Mouse (Mus musculus): Measurements from ENCODE around the gene Dph7. TPM values are rescaled to one million over a fixed set of nuclear protein-coding genes. Genes with fewer than 3 reads are reported as not detected.
"Not testable (repeated sequence)": the region's sequence is repeated elsewhere in the genome, so short reads cannot be mapped to it uniquely, and the experiment has no call there.

The Dph7 gene
- polyA plus RNA-seq, 1 experiment from 2014 or later, result 36.3 TPM

GRCm38 (mm10) chr2:24929593-24929992, 32.6 kb upstream of the Dph7 start:
- no peak overlapping the region; the same call in 1 of the 2 replicates for H3K9ac ChIP-seq (replicated peaks)
- H3K27ac ChIP-seq, result no peak overlapping the region
- ATAC-seq, result no peak
- no peak overlapping the region for H3K4me2 ChIP-seq (replicated peaks)
- peaks cover 5% of the 10 kb centered on the region; the same call in 1 of the 2 replicates for H3K36me3 ChIP-seq
- no peaks in the 10 kb centered on the region for H3K9me3 ChIP-seq
- H3K4me1 ChIP-seq (replicated peaks), result peaks cover 9% of the 10 kb centered on the region
- no peak overlapping the region for H3K4me3 ChIP-seq (replicated peaks)
- 91% methylated on average over 5 of the region's 5 CpGs for WGBS
- H3K27me3 ChIP-seq, result peaks cover 13% of the 10 kb centered on the region

GRCm38 (mm10) chr2:24934441-24934963, 27.7 kb upstream of the Dph7 start:
- ATAC-seq, result no peak; the same call in 1 of the 2 replicates
- WGBS, result 5% methylated on average over 19 of the region's 19 CpGs
- H3K27ac ChIP-seq, result no peak overlapping the region

DNA sequence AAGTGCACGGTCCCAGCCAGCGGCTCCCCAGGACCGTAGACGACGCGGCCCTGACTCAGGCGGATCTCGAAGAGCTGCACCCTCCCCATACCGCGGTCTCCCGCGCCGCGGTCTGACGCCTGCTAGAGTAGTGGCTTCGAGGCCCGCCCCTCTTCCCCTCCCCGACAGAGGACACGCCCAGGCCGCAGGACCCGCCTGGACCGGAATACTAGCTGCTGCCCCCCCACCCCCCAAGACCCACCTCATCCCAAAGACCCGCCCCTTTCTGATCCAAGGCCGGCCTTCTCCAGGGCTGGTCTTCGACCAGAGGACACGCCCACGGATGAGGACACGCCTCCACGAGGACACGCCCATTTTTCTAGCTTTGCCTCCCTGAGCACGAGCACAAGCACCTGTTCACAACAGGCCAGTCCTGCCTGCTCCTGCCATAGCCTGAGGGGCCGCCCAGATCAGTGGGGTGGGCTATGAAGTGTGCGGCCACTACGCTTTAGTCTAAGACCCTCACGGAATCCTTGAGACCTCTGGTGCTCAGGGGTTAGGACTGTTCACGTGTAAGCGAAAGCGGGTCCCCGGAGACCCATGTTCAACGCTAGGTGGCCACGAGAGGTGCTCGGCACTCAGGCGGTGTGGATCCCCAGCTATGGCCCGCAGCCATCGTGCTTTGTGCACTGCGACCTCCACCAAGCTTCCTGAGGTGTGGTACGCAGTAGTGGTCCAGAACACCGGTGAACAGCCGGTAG, 27.0 kb upstream of the Dph7 start, which contains the start of gene Arrdc1:
TSS of gene Arrdc1 (minus strand) at position 196 of the 740 bp plus-strand sequence.
- H3K27me3 ChIP-seq, result peaks cover 24% of the 10 kb centered on the region
- H3K27ac ChIP-seq, result no peak within 1 kb of the TSS
- under 1% methylated on average over 47 of the region's 49 CpGs for WGBS
- peak; percentile 95 for ATAC-seq
- no peaks in the 10 kb centered on the region for H3K9me3 ChIP-seq
- peak within 1 kb of the TSS; percentile 85 for H3K4me2 ChIP-seq (replicated peaks)
- peak within 1 kb of the TSS; percentile 74 for H3K9ac ChIP-seq (replicated peaks)
- H3K4me3 ChIP-seq (replicated peaks), result peak within 1 kb of the TSS; percentile 61
- H3K4me1 ChIP-seq (replicated peaks), result peaks cover 19% of the 10 kb centered on the region
- H3K36me3 ChIP-seq, result no peaks in the 10 kb centered on the region

More at GRCm38 (mm10) chr2:24934441-24934963, 27.7 kb upstream of the Dph7 start:
- H3K9ac ChIP-seq (replicated peaks), result peak overlapping the region; percentile 74
- peak overlapping the region; percentile 61 for H3K4me3 ChIP-seq (replicated peaks)
- no peaks in the 10 kb centered on the region for H3K36me3 ChIP-seq
- no peaks in the 10 kb centered on the region for H3K9me3 ChIP-seq
- peak overlapping the region; percentile 85 for H3K4me2 ChIP-seq (replicated peaks)
- H3K4me1 ChIP-seq (replicated peaks), result peaks cover 19% of the 10 kb centered on the region
- peaks cover 24% of the 10 kb centered on the region for H3K27me3 ChIP-seq

DNA sequence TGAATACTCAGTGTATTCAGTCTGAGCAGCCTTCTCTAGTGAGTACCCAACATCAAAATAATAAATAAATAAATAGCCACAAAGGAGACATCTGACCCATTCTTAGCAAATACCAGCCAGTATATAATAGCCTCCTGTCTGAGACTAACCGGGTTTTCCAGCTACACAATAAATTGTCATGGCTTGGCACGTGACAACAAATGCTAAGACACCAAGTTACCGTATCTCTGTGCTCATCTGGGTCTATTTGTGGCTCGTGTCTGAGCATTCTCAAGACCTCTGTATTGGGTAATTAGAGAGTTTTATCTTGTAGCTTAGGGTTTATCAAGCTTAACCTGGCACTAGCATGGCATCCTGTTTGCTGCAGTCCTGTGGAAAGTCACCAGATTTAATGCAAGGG, 20.1 kb upstream of the Dph7 start:
- no peaks in the 10 kb centered on the region for H3K9me3 ChIP-seq
- H3K27me3 ChIP-seq, result peaks cover 9% of the 10 kb centered on the region; the same call in 1 of the 2 replicates
- no peak overlapping the region for H3K4me2 ChIP-seq (replicated peaks)
- WGBS, result 83% methylated on average over 4 of the region's 4 CpGs
- H3K4me1 ChIP-seq (replicated peaks), result no peaks in the 10 kb centered on the region
- H3K4me3 ChIP-seq (replicated peaks), result no peak overlapping the region
- no peaks in the 10 kb centered on the region for H3K36me3 ChIP-seq
- H3K27ac ChIP-seq, result no peak overlapping the region
- H3K9ac ChIP-seq (replicated peaks), result no peak overlapping the region
- ATAC-seq, result no peak

- not testable (repeated sequence) for ATAC-seq; H3K27ac ChIP-seq; H3K36me3 ChIP-seq; H3K27me3 ChIP-seq; H3K4me2 ChIP-seq (replicated peaks); H3K9me3 ChIP-seq; H3K9ac ChIP-seq (replicated peaks); H3K4me1 ChIP-seq (replicated peaks); H3K4me3 ChIP-seq (replicated peaks)
- 48% methylated on average over 2 of the region's 2 CpGs for WGBS
These were observed 17.9 kb upstream of the Dph7 start for GRCm38 (mm10) chr2:24944304-24944703.

GRCm38 (mm10) chr2:24949421-24950188, 12.6 kb upstream of the Dph7 start, which contains the start of gene Zmynd19:
TSS of gene Zmynd19 (plus strand) at chr2:24949792.
- Histone ChIP-seq H3K27me3 (peaks cover 3% of the 10 kb centered on the region; the same call in 1 of the 2 replicates), H3K9me3 (no peaks in the 10 kb centered on the region), H3K9ac (replicated peaks) (peak within 1 kb of the TSS; percentile 97), H3K4me2 (replicated peaks) (peak within 1 kb of the TSS; percentile 95), H3K36me3 (peaks cover 29% of the 10 kb centered on the region), H3K4me1 (replicated peaks) (peaks cover 20% of the 10 kb centered on the region), H3K4me3 (replicated peaks) (peak within 1 kb of the TSS; percentile 84), H3K27ac (peak within 1 kb of the TSS; percentile 74)
- peak; percentile 97 for ATAC-seq
- under 1% methylated on average over 74 of the region's 108 CpGs for WGBS

- Histone ChIP-seq H3K27me3 (peaks cover 3% of the 10 kb centered on the region; the same call in 1 of the 2 replicates), H3K4me3 (replicated peaks) (peak overlapping the region; percentile 84), H3K4me2 (replicated peaks) (peak overlapping the region; percentile 95), H3K36me3 (peaks cover 35% of the 10 kb centered on the region), H3K9me3 (no peaks in the 10 kb centered on the region), H3K4me1 (replicated peaks) (peaks cover 20% of the 10 kb centered on the region), H3K27ac (peak overlapping the region; percentile 72), H3K9ac (replicated peaks) (peak overlapping the region; percentile 97)
- ATAC-seq, result peak; percentile 9; the same call in 1 of the 2 replicates
- under 1% methylated on average over 31 of the region's 31 CpGs for WGBS
These were observed 12.0 kb upstream of the Dph7 start for GRCm38 (mm10) chr2:24950189-24950535.

GRCm38 (mm10) chr2:24952537-24953055, 9.6 kb upstream of the Dph7 start:
- peaks cover 59% of the 10 kb centered on the region for H3K36me3 ChIP-seq
- no peak overlapping the region for H3K9ac ChIP-seq (replicated peaks)
- ATAC-seq, result no peak
- H3K27ac ChIP-seq, result no peak overlapping the region
- H3K4me3 ChIP-seq (replicated peaks), result no peak overlapping the region
- 87% methylated on average over 4 of the region's 4 CpGs for WGBS
- no peak overlapping the region for H3K4me2 ChIP-seq (replicated peaks)
- peaks cover 3% of the 10 kb centered on the region; the same call in 1 of the 2 replicates for H3K27me3 ChIP-seq
- peaks cover 20% of the 10 kb centered on the region for H3K4me1 ChIP-seq (replicated peaks)
- H3K9me3 ChIP-seq, result no peaks in the 10 kb centered on the region

DNA sequence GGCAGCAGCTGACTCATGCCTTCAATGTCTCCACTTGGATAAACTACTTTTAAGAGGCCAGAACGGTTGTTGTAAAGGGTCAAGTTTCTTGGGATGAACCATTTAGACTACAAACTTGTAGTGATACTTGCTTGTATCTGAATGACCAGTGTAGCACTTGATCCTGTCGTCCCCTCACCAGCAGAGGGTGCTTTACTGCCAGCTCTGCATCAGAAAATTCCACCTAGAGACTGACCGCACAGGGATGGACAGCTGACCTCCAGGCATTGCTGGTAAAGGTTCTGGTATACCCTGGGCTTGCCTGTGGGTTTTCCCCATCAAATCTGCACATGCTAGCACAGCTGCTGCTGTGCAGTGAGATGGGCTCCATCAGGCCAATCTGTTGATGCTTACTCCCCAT, 1.3 kb upstream of the Dph7 start:
- Histone ChIP-seq H3K4me1 (replicated peaks) (peaks cover 16% of the 10 kb centered on the region), H3K4me2 (replicated peaks) (no peak overlapping the region), H3K9me3 (no peaks in the 10 kb centered on the region), H3K4me3 (replicated peaks) (no peak overlapping the region), H3K27me3 (no peaks in the 10 kb centered on the region), H3K9ac (replicated peaks) (no peak overlapping the region), H3K27ac (no peak overlapping the region), H3K36me3 (peaks cover 57% of the 10 kb centered on the region)
- ATAC-seq, result no peak
- WGBS, result 32% methylated on average over 3 of the region's 3 CpGs

GRCm38 (mm10) chr2:24970386-24970785, 8.2 kb downstream of the Dph7 start:
- Histone ChIP-seq H3K27me3 (no peaks in the 10 kb centered on the region), H3K4me1 (replicated peaks) (peaks cover 15% of the 10 kb centered on the region), H3K27ac (no peak overlapping the region), H3K4me2 (replicated peaks) (no peak overlapping the region), H3K4me3 (replicated peaks) (no peak overlapping the region), H3K36me3 (peaks cover 71% of the 10 kb centered on the region), H3K9ac (replicated peaks) (no peak overlapping the region), H3K9me3 (no peaks in the 10 kb centered on the region)
- 90% methylated on average over 4 of the region's 4 CpGs for WGBS
- no peak for ATAC-seq

GRCm38 (mm10) chr2:24974452-24974851, 12.3 kb downstream of the Dph7 start:
- H3K9me3 ChIP-seq, H3K27me3 ChIP-seq, ATAC-seq: not testable (repeated sequence)
- WGBS, result 1% methylated on average over 17 of the region's 17 CpGs
- Histone ChIP-seq H3K4me3 (replicated peaks) (peak overlapping the region; percentile 86), H3K4me1 (replicated peaks) (peaks cover 24% of the 10 kb centered on the region), H3K27ac (peak overlapping the region; percentile 86), H3K9ac (replicated peaks) (peak overlapping the region; percentile 86), H3K36me3 (peaks cover 37% of the 10 kb centered on the region), H3K4me2 (replicated peaks) (peak overlapping the region; percentile 80)
